Mouse (Mus musculus) G1E (cell line): ENCODE data around the gene Steap3.

Experiments used
- CTCF ChIP-seq: IDR thresholded peaks from 2 replicates; pipeline ENCODE4 v1.5.1; 2012; ENCODE audit warnings: low read depth, low read length, inconsistent platforms, mixed read lengths
- GATA1 ChIP-seq: IDR thresholded peaks from 2 replicates; pipeline ENCODE4 v1.6.1; 2012; ENCODE audit warnings: borderline replicate concordance, low read length, inconsistent platforms, mixed read lengths
- GATA2 ChIP-seq: IDR thresholded peaks from 2 replicates; pipeline ENCODE4 v1.6.1; 2012; ENCODE audit warnings: low read depth, low read length, inconsistent platforms, borderline replicate concordance
- POLR2AphosphoS5 ChIP-seq: IDR thresholded peaks from 2 replicates; pipeline ENCODE4 v1.6.1; 2012; ENCODE audit warnings: low read depth, low read length, inconsistent platforms; ENCODE audit not compliant: insufficient replicate concordance
- TAL1 ChIP-seq: conservative IDR thresholded peaks from 2 replicates; pipeline ENCODE4 v1.6.1; 2012; ENCODE audit warnings: low read depth, low read length, inconsistent platforms, mixed read lengths

GRCm38 (mm10) chr1:120207568-120207967 lies 64.9 kb downstream of the Steap3 start:
- TF ChIP-seq CTCF (no peak), GATA1 (no peak), TAL1 (no peak), GATA2 (no peak), POLR2AphosphoS5 (no peak)
